Mouse (Mus musculus): ENCODE results near the gene Zfp428. TPM values are rescaled to one million over a fixed set of nuclear protein-coding genes. Genes with fewer than 3 reads are reported as not detected.
"Not testable (repeated sequence)": the region's sequence is repeated elsewhere in the genome, so short reads cannot be mapped to it uniquely, and the experiment has no call there.

The Zfp428 gene
- total RNA-seq, 2 experiments from 2014 or later: 0.40 to 0.69 TPM

DNA sequence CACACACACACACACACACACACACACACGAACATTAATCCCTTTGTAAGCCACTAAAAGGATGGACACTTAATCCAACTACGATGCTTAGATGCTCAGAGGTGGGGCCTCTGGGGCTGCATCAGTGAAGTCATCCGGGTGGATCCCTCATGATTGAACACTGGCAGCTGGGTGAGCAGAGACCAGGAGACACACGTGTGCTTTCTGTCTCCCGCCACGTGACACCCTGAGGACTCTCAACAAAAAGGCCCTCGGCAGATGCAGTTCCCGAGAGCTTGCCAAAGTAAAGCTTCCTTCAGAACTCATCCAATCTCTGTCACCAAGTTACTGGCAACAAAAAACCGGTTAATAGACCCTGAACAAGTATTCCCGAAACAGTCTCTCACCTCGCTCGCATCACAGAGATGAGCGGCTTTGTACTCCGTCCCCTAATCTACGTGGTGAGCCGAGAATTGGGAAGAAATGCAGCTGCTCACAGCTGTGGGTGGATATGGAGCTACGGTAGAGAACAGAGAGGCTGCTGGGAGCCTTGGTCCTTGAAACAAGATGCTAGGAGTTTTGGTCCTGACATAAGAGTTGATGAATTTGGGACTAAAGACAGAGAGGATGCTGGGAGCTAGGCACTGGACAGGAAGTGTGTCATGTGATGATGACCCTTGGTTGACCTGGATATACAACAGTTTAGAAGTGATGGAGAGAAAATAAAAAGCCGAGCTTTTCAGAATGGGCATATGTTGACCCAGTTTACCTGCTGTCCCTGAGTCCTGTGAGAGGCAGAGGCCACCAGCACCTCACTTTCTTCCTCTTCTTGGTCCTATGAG is 26.5 kb upstream of the Zfp428 start:
- ATAC-seq (ENCODE audit: poor library complexity, severe bottlenecking): 0 out of 2 replicates have a peak, but pooled peaks have one; percentile 23

DNA sequence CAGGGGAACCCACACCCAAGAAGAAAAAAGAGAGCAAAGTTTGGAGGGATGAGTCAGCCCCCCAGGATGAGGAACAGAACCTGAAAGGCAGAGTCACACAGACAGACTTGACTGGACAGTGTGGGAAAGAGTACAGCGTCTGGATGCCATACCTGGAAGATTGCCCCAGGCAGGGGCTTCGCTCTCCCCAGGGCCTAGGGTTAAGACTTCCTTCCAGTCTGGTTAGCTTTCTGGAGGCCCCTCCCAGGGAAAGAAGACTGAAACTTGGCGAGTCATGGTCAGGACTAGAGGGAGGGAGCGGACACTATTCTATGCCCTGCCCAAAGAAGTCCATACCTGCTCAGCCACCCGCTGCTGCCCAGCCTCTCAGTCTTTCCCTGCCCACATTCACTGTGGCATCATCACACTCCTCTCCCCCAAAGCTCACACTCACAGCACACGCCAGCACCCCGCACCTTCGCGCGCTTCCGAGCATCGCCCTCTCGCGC is 25.8 kb upstream of the Zfp428 start:
- peak; percentile 4; the same call in 1 of the 2 replicates for ATAC-seq (ENCODE audit: poor library complexity, severe bottlenecking)

DNA sequence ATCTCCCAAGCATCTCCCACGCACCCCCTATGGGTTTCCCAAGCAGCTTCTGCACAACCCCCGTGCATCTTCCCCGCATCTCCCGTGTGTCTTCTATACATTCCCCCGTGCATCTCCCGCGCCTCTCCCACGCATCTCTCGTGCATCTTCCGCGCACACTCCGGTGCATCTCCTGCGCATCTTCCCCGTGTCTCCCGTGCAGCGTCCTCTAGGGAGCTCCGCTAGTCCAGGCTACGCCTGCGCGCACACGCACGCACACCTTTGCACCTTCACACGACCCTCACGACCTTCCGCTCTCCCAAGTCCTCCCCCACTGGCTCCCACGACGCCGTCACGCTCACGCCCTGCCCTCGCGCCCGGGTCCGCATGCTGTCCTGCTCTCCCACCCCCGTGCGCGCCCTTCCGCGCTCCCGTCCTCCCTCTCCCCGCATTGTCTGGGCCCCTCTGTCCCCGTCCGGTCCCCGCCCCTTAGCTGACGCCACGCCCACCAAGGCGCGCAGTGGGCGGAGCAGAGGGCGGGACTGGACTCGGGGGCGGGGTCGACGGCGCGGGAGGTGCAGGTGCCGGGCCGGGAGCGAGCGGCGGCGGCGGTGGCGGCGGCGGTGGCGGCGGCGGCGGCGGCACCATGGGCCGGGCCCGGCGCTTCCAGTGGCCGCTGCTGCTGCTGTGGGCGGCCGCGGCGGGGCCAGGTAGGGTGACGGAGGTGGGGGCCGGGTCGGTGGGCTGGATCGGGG is 25.2 kb upstream of the Zfp428 start, which contains the start of gene Cadm4:
TSS of gene Cadm4 (plus strand) at position 550 of the 734 bp plus-strand sequence.
- ATAC-seq (ENCODE audit: poor library complexity, severe bottlenecking): peak; percentile 81

DNA sequence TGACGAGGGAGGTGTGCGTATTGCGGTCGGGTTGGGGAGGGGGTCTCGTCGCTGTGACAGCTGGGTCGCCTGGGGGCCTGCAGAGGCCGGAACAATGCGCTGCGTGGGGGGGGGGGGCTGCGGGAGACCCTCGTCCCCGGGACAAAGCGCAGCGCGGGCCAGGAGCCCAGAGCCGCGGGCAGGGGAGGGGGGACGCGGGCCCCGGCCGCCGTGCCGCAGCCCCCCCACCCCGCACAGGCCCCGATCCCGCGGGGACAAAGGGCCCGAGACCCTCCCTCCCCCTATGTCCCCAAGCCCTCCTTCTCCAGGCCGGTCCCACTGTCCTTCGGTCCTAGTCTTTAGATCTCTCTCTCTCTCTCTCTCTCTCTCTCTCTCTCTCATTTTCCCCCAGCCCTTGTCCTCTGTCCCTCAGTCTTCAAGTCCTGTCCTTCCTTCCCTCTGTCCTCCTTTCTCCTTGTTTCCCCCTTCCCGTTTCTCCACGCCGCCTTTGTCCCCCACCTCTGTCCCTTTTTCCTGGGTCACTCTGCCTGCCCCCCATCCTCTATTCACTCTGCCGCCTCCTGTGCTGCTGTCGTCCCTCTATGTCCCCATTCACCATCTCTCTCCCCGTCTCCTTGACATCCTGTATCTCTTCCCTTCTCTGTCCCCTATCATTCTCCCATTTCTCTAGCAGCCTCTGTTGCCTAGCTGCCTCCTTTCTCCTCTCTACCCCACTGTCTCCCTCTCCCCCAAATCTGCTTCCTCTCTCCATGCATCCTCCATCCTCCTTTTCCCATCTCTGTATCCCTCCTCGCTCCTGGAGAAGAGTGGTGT is 24.4 kb upstream of the Zfp428 start:
- no peak for ATAC-seq (ENCODE audit: poor library complexity, severe bottlenecking)

DNA sequence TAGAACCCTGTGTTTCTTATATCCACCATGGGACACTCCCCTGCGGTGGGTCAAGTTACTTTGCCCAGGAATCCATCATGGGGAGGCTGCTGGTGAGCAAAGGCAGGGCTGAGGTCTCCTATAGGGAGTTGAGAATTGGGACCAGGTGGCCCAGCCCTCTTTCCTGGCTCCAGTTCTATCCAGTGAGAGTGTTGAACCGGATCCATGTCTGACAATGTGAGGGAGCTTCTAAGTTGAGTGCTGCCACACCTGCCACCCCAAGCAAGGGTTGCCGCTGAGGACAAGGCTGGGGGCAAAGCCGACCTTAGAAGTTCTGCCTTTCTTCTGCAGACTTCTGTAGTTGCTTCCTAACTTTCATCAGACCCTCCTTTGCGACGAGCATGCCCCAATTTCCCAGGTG is 23.5 kb upstream of the Zfp428 start:
- ATAC-seq (ENCODE audit: poor library complexity, severe bottlenecking): not testable (repeated sequence)

DNA sequence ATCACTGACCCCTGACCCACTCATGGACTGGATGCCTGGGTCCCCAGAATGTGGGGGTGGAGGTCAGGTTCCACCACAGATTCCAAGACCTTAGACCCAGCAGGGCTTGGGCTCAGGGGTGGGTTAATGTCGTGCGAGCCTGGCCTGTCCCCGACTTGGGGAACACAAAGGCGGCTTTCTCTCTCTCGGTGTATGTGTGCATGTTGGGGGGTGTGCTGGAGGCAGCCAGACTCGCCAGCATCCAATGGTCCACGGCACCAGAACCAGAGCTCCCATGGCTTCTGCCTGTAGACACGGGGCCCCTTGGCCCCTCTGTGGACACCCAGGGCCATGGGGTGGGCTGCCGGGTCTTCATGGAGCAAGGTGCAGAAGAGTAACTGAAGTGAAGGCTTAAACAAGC is 21.3 kb upstream of the Zfp428 start:
- no peak for ATAC-seq (ENCODE audit: poor library complexity, severe bottlenecking)

DNA sequence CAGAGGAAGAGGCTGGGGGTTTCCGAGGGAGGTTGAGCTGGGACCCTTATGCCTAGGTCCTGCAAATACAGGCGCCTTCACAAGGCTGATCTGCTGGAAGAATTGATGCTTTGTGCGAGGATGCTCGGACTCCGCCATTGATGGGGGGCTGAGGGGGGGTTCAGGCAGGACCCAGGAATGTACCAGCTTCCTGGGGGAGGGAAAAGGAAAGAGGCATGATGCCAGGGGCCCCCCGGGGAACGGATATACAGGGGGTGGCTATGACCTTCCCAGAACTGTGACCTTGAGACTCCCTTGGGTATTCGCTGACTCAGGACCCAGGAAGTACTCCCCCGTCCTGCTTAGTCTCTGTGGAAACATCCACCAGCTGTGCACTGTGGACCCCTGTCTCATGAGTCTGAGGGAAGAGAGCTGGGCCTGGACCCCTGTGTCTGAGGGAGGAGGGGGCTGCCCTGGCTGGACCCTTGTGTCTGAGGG is 20.1 kb upstream of the Zfp428 start:
- ATAC-seq (ENCODE audit: poor library complexity, severe bottlenecking): no peak

DNA sequence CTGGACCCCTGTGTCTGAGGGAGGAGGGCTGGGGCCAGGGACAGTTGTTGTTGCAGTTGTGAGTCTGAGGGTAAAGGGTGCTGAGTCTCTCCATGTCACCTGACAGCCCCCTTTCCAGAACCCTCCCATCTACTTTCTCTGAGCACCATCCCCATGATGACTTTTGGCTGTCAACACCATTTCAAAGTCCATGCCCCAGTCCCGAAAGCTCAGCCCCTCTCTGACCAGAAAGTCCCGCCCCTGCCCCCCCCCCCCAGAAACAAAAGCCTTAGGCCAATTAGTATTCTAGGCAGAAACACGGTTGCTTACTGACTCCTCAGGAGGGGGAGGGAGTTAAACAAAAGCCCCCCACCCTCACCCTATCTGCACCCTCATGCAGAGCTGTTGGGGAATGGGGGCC is 19.4 kb upstream of the Zfp428 start:
- ATAC-seq (ENCODE audit: poor library complexity, severe bottlenecking): no peak

DNA sequence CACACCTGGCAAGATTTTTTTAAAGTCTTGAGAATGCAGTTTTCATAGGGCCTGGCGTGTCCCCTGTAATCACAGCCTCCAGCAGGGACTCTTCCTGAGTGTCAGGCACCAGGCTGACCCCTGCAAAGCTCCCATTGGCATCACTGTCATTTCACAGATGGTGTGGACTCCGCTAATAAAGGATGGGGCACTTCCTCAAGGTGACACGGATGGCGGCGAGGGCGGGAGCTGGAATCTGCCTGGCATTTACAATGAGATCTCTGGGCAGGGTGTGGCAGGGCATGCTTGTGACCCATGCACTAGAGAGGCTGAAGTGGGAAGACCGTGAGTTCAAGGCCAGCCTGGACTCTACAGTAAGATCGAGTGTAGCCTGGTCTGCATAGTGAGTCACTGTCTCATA is 18.5 kb upstream of the Zfp428 start:
- no peak for ATAC-seq (ENCODE audit: poor library complexity, severe bottlenecking)

DNA sequence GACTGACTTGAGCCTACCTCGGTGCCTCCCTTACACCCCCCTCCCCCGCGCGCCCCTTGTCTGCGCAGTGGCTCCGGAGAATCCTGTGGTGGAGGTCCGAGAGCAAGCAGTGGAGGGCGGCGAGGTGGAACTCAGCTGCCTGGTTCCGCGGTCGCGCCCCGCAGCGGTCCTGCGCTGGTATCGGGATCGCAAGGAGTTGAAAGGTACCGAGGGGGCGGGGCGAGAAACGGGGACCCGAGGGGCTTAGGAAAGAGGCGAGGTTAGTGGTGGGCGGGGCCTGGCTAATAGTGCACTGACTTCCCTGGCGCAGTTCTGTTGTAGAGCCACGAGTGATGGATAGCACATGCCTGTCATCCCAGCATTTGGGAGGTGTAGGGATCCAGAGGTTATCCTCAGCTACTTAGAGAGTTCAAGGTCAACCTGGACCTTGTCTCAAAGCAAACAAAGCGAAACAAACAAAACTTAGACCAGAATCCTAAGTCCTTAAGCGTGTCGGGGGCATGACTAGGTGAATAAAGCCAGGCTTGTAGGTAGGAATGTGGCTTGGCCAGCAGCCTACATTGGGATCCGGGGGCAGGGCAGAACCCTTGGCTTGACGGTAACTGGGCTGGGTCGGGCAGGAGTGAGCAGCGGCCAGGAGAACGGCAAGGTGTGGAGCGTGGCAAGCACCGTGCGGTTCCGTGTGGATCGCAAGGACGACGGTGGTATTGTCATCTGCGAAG is 6.8 kb upstream of the Zfp428 start:
- no peak for ATAC-seq (ENCODE audit: poor library complexity, severe bottlenecking)

DNA sequence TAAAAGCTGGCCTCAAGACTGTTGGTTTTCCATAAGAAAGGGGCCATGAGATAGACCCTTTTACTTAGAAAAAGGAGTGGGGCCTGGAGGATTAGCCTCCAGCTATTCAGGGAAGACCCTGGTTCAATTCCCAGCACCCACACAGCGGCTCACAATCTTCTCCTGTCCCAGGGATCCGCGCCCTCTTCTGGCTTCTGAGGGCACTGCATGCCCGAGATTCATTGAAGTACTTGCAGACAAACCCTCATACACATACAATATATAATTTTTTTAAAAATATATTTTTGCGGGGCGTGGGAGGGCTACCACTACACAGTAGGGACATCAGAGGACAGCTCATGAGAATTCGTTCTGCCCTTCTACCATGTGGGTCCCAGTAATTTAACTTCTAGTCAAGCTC is 5.9 kb upstream of the Zfp428 start:
- ATAC-seq (ENCODE audit: poor library complexity, severe bottlenecking): no peak

DNA sequence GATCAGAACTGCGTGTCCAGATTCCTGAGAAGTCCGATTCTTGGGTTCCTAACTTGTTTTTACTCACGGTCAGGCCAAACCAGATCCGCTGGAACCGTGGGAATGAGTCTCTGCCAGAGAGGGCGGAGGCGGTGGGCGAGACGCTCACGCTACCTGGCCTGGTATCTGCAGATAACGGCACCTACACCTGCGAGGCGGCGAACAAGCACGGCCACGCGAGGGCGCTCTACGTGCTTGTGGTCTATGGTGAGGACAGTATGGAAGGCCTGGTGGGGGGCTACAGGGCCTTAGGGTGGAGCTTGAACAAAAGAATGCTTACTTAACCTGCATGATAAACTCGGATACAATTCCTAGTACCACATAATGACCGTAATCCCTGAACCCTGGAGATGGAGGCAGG is 5.3 kb upstream of the Zfp428 start:
- no peak for ATAC-seq (ENCODE audit: poor library complexity, severe bottlenecking)

DNA sequence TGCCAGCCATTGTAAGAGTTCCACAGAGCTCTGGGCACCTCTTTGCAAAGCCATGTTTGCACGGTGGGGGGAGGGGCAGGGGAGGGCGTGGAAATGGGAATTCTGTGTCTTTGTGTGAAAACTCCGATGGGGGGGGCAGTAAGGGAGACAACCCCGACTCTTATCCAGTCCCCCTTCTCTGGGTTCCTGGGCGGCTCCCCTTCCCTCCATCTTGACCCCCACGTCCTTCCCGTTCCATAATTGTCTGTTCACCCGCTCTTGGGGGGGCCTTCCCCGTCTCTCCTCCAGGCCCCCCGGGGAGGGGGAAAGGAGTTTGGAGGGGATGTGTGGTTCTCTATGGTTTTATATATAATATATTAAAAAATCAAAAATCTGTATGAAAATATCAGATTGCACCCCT is 2.8 kb upstream of the Zfp428 start:
- ATAC-seq (ENCODE audit: poor library complexity, severe bottlenecking): no peak

DNA sequence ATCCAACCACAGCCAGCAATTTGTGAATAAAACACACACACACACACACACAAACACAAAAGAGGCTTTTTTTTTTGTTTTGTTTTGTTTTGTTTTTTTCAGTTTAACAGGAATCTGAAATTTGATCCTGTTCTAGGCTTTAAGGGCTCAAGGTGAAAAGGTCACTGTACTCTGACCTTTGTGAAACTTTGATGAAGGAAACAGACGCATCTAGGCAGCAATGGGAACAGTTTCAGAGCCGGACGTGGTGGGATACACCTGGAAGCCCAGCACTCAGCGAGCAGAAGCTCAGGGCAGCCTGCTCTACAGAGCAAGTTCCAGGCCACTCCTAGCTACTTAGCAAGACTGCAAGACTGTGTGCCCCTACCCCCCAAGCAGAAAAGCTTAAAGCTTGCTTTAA is 1.9 kb upstream of the Zfp428 start:
- no peak for ATAC-seq (ENCODE audit: poor library complexity, severe bottlenecking)

DNA sequence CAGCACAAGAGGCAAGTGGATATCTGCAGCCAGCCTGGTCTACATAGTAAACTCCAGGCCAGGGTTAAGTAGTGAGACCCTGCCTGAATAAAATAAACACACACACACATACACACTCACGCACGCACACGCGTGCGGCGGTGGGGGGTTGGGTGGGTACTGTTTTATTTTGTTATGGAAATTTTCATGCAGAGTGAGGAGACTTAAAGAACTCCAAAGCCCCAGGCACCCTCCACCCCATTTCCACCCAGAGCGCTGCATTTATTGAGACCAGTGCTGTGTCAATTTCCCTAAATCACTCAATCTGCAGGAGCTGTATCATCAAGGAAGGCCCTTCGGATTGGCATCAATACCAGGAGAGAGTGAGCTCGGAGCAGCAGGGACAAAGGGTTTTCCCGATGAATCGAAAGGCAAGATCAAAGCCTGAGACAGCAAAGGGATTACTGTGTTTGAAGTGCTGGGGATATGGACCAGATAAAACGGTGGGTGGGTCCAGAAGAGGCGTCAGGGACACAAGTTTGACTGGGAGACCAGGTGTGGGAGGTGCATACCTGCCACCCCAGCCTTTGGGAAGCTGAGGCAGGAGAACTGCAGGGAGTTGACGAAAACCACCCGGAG is 1.2 kb upstream of the Zfp428 start:
- no peak for ATAC-seq (ENCODE audit: poor library complexity, severe bottlenecking)

DNA sequence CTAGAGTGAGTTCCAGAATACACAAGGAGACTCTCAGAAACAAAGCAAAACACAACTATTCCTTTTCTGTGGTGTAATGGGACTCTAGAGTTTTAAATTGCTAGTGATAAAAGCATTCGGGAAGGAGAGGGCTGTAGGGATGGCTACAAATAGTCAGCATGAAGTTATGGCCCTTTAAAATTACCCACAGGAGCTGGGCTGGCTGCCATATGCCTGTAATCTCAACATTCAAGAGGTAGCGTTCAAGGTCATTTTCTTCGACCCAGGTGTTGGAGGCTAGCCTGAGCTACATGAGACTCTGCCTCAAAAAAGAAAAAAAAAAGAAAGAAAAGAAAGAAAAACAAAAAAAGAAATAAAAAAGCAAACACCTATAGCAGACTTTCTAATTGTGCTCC is 744 bp upstream of the Zfp428 start:
- no peak for ATAC-seq (ENCODE audit: poor library complexity, severe bottlenecking)

DNA sequence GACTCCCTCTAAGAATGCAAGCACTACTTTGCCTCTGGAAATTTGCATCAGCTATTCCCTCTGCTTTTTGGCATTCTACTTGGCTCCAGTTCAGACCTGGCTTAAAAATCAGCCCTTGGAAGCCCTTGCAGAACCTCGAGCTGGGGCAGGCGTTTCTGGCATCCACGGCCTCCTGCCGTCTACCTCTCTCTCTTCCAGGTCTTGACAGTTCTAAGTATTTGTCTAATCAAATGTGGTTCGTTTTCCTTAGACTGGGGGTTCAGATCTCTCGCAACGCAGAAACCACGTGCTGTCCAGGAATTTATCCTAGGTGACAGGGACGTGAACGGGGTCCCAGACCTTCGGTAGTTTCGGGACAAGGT is 349 bp upstream of the Zfp428 start:
- no peak for ATAC-seq (ENCODE audit: poor library complexity, severe bottlenecking)

DNA sequence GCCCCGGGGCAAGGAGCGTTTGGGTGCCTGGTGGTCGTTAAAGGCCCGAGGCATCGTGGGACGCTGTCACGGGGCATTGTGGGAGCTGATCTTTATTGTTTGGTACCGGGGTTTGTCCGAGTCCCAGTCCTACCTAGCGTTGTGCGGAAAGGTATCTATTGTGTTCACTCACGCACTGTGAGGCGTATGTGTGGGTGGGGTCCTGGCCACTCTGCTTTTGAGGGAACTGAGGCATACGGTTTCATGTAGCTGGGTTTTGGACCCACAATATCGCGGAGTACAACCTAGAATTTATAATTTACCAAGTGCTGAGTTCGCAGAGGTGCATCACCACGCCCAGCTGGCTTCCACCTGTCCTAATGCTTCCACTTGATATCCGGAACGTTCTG is 914 bp downstream of the Zfp428 start:
- ATAC-seq (ENCODE audit: poor library complexity, severe bottlenecking): peak; percentile 7; the same call in 1 of the 2 replicates

DNA sequence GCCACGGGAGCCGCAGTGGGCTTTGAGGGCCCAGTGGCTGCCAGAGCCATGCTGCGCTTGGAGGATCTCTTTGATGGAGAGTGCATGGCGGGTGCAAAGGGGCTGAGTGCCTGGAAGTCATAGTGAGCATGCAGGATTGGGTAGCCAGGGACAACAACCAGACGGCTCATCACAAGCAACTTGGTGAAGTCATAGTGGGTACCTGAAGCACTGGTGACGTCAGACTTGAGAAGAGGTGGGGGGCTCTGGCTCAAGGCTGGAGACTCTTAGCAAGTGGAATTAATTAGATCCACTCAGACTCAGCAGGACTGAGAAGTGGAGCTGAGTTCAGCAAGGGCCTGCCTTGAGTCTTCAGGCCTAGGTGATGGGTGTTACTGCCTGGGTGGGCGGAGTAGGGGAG is 5.5 kb downstream of the Zfp428 start, which contains the start of gene AC161166.1:
TSS of gene AC161166.1 (minus strand) at position 101 of the 400 bp plus-strand sequence.
- no peak for ATAC-seq (ENCODE audit: poor library complexity, severe bottlenecking)

DNA sequence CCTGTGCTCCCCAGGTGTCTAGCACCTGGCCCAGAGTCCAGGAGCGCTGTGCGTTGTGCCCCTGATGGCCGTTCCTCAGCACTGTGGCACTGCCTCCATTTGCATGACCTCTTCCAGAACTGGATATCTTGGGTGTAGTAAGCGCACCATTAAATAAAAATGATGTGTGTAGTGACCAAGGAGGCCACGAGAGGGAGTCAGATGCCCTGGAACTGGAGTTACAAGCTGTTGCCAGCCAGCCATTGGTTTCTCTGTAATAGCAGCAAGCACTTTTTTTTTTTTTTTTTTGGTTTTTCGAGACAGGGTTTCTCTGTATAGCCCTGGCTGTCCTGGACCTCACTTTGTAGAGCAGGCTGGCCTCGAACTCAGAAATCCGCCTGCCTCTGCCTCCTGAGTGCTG is 9.5 kb downstream of the Zfp428 start:
- ATAC-seq (ENCODE audit: poor library complexity, severe bottlenecking): not testable (repeated sequence)

Data from megakaryocyte, adult 5-6 weeks (primary cell).